9 mouse cellular contexts compared by ENCODE assay signal in genomic region chr3:144107664-144108063, GRCm38 (mm10).
A peak's percentile ranks its signal among the peaks of the same experiment; 100 is the strongest.
DNase-seq lines count a peak whose midpoint lies in the region; ATAC-seq and TF ChIP-seq lines count a peak whose summit lies in the region.
"Had no signal": no experiment of that assay in that cellular context is flagged by ENCODE, and none has a peak within 500 bp of the region (broad histone marks: within the 10 kb centered on the region; RNA-seq: fewer than 3 reads in every experiment).

No protein-coding gene starts in this region.

- no peaks in the 10 kb centered on the region for H3K9me3 ChIP-seq in midbrain, embryonic 12.5 days
- no peaks in the 10 kb centered on the region for H3K9me3 ChIP-seq in intestine, postnatal 0 days (ENCODE audit: control insufficient read depth)

- no peaks in the 10 kb centered on the region for H3K36me3 ChIP-seq in midbrain, embryonic 12.5 days
- no peaks in the 10 kb centered on the region for H3K36me3 ChIP-seq in intestine, postnatal 0 days (ENCODE audit: control insufficient read depth, insufficient read depth)

- no peak overlapping the region for H3K4me2 ChIP-seq in midbrain, embryonic 12.5 days (replicated peaks)
- H3K4me2 ChIP-seq in intestine, postnatal 0 days (replicated peaks; ENCODE audit: low read depth): no peak overlapping the region

- no peak overlapping the region for H3K9ac ChIP-seq in midbrain, embryonic 12.5 days (replicated peaks)
- H3K9ac ChIP-seq in intestine, postnatal 0 days (ENCODE audit: low read depth, low read length): no peak overlapping the region

- intact Hi-C loops in heart, postnatal 14 days (cut with DNase I): no loop called here

- 57% methylated on average over 7 of the region's 7 CpGs for whole genome bisulfite sequencing in midbrain, embryonic 12.5 days
- 82% methylated on average over 7 of the region's 7 CpGs for WGBS in intestine, postnatal 0 days

- peak; percentile 54; the same call in 1 of the 2 replicates for ATAC-seq in midbrain, embryonic 12.5 days (ENCODE audit: low FRiP score, low read depth)
- ATAC-seq in intestine, postnatal 0 days: no peak

- no peak for TF ChIP-seq CTCF in intestine, postnatal 0 days (IDR thresholded peaks at IDR 0.05; ENCODE audit: low read depth)

- no peak overlapping the region for H3K4me3 ChIP-seq in midbrain, embryonic 12.5 days
- no peak overlapping the region for H3K4me3 ChIP-seq in intestine, postnatal 0 days (ENCODE audit: low read depth, low read length)
- H3K4me3 ChIP-seq: megakaryocyte, embryonic 14.5 days had no signal

- H3K4me1 ChIP-seq in midbrain, embryonic 12.5 days: peaks cover 7% of the 10 kb centered on the region
- no peaks in the 10 kb centered on the region for H3K4me1 ChIP-seq in intestine, postnatal 0 days (replicated peaks; ENCODE audit: control insufficient read depth, insufficient read depth, low read length)
- H3K4me1 ChIP-seq: megakaryocyte, embryonic 14.5 days had no signal

- peak; percentile 12 for DNase-seq in adipocyte (ENCODE audit: low spot score)
- peak; percentile 79 for DNase-seq in cerebellum, adult 9-10 months
- DNase-seq in heart, postnatal 14 days: peak; percentile 9 to 18
- no peak for DNase-seq in testis, postnatal 14 days (ENCODE audit: low spot score)
- DNase-seq in urinary bladder, postnatal 14 days (ENCODE audit: low spot score): no peak
- DNase-seq in ovary, postnatal 36 days (ENCODE audit: low spot score): no peak

- no peaks in the 10 kb centered on the region for H3K27me3 ChIP-seq in midbrain, embryonic 12.5 days
- no peaks in the 10 kb centered on the region for H3K27me3 ChIP-seq in intestine, postnatal 0 days (replicated peaks; ENCODE audit: control insufficient read depth, insufficient read depth, low read length)
- H3K27me3 ChIP-seq: megakaryocyte, embryonic 14.5 days had no signal

- no peak overlapping the region for H3K27ac ChIP-seq in midbrain, embryonic 12.5 days (replicated peaks)
- no peak overlapping the region for H3K27ac ChIP-seq in intestine, postnatal 0 days (ENCODE audit: low read depth, low read length)

Comparison
In these comparisons a context has a peak if more than half of its experiments do, and no peak if none do; other contexts are left out.
1. DNase-seq: peak in adipocyte (single experiment), cerebellum, adult 9-10 months (single experiment) and heart, postnatal 14 days (2 of 2); none in testis, postnatal 14 days (single experiment), urinary bladder, postnatal 14 days (single experiment) and ovary, postnatal 36 days (single experiment).